Mouse (Mus musculus): ENCODE data around the gene Lonrf2. TPM values are rescaled to one million over a fixed set of nuclear protein-coding genes. Genes with fewer than 3 reads are reported as not detected.

The Lonrf2 gene
- total RNA-seq, 2 experiments from 2014 or later: 3.0 to 3.7 TPM

GRCm38 (mm10) chr1:38839944-38840343, 3.4 kb upstream of the Lonrf2 start:
- DNase-seq (ENCODE audit: low spot score in 2 of 2): no peak

- DNase-seq (ENCODE audit: low spot score in 2 of 2): peak; percentile 17 to 44
Observed at GRCm38 (mm10) chr1:38835568-38836476, 689 bp downstream of the Lonrf2 start.

GRCm38 (mm10) chr1:38834899-38835298, 1.6 kb downstream of the Lonrf2 start:
- peak in 1 of 2 experiments; percentile 21 for DNase-seq (ENCODE audit: low spot score in 2 of 2)

- DNase-seq (ENCODE audit: low spot score in 2 of 2): no peak
Observed at GRCm38 (mm10) chr1:38824926-38825325, 11.6 kb downstream of the Lonrf2 start.

GRCm38 (mm10) chr1:38823851-38824250, 12.7 kb downstream of the Lonrf2 start:
- DNase-seq (ENCODE audit: low spot score in 2 of 2): no peak

GRCm38 (mm10) chr1:38819691-38820090, 16.8 kb downstream of the Lonrf2 start:
- no peak for DNase-seq (ENCODE audit: low spot score in 2 of 2)

- no peak for DNase-seq (ENCODE audit: low spot score in 2 of 2)
Observed at GRCm38 (mm10) chr1:38817671-38818070, 18.8 kb downstream of the Lonrf2 start.

- DNase-seq (ENCODE audit: low spot score in 2 of 2): no peak
Observed at GRCm38 (mm10) chr1:38817268-38817667, 19.2 kb downstream of the Lonrf2 start.

GRCm38 (mm10) chr1:38816306-38816705, 20.2 kb downstream of the Lonrf2 start:
- no peak for DNase-seq (ENCODE audit: low spot score in 2 of 2)

- no peak for DNase-seq (ENCODE audit: low spot score in 2 of 2)
Observed at GRCm38 (mm10) chr1:38807121-38807520, 29.4 kb downstream of the Lonrf2 start.

- DNase-seq (ENCODE audit: low spot score in 2 of 2): no peak
Observed at GRCm38 (mm10) chr1:38800402-38800801, 36.1 kb downstream of the Lonrf2 start.

GRCm38 (mm10) chr1:38799304-38799703, 37.2 kb downstream of the Lonrf2 start:
- no peak for DNase-seq (ENCODE audit: low spot score in 2 of 2)

GRCm38 (mm10) chr1:38796936-38797335, 39.6 kb downstream of the Lonrf2 start:
- DNase-seq (ENCODE audit: low spot score in 2 of 2): no peak

- DNase-seq (ENCODE audit: low spot score in 2 of 2): no peak
Observed at GRCm38 (mm10) chr1:38795496-38795895, 41.0 kb downstream of the Lonrf2 start.

GRCm38 (mm10) chr1:38791016-38791810, 45.3 kb downstream of the Lonrf2 start:
- no peak for DNase-seq (ENCODE audit: low spot score in 2 of 2)

- DNase-seq (ENCODE audit: low spot score in 2 of 2): peak in 1 of 2 experiments; percentile 10
Observed at GRCm38 (mm10) chr1:38789988-38790602, 46.4 kb downstream of the Lonrf2 start.

- no peak for DNase-seq (ENCODE audit: low spot score in 2 of 2)
Observed at GRCm38 (mm10) chr1:38788904-38789303, 47.6 kb downstream of the Lonrf2 start.

- peak in 1 of 2 experiments; percentile 36 for DNase-seq (ENCODE audit: low spot score in 2 of 2)
Observed at GRCm38 (mm10) chr1:38787443-38787842, 49.1 kb downstream of the Lonrf2 start.

- no peak for DNase-seq (ENCODE audit: low spot score in 2 of 2)
Observed at GRCm38 (mm10) chr1:38786358-38786757, 50.2 kb downstream of the Lonrf2 start.

- DNase-seq (ENCODE audit: low spot score in 2 of 2): no peak
Observed at GRCm38 (mm10) chr1:38778271-38778670, 58.2 kb downstream of the Lonrf2 start.

GRCm38 (mm10) chr1:38777500-38777899, 59.0 kb downstream of the Lonrf2 start:
- DNase-seq (ENCODE audit: low spot score in 2 of 2): no peak

GRCm38 (mm10) chr1:38775713-38776112, 60.8 kb downstream of the Lonrf2 start:
- no peak for DNase-seq (ENCODE audit: low spot score in 2 of 2)

All from gastrocnemius, postnatal 4 days (tissue).